Mouse (Mus musculus): ENCODE results near the gene Commd8. TPM values are rescaled to one million over a fixed set of nuclear protein-coding genes. Genes with fewer than 3 reads are reported as not detected.
A peak's percentile ranks its signal among the peaks of the same experiment; 100 is the strongest.

Commd8 gene
- 155 and 175 TPM in 2 replicates for polyA plus RNA-seq (2016; fragmentation: Nextera tagmentation; extraction: Ambion mirVana)

GRCm38 (mm10) chr5:72167594-72168284 lies at the start of gene Commd8:
Commd8 (minus strand) TSS chr5:72168189.
- peaks cover 17% of the 10 kb centered on the region for H3K4me1 ChIP-seq
- H3K4me2 ChIP-seq (replicated peaks) = peak within 1 kb of the TSS; percentile 69
- under 1% methylated on average over 38 of the region's 38 CpGs for WGBS
- no peaks in the 10 kb centered on the region for H3K9me3 ChIP-seq (replicated peaks)
- peak within 1 kb of the TSS; percentile 80 for H3K9ac ChIP-seq
- H3K4me3 ChIP-seq = peak within 1 kb of the TSS; percentile 75
- H3K27me3 ChIP-seq = no peaks in the 10 kb centered on the region
- peak within 1 kb of the TSS; percentile 68 for H3K27ac ChIP-seq
- H3K36me3 ChIP-seq = peaks cover 10% of the 10 kb centered on the region
- ATAC-seq (ENCODE audit: low FRiP score) = peak; percentile 95

- Histone ChIP-seq H3K4me2 (replicated peaks) (no peak overlapping the region), H3K4me3 (no peak overlapping the region), H3K27me3 (no peaks in the 10 kb centered on the region), H3K36me3 (no peaks in the 10 kb centered on the region), H3K9ac (no peak overlapping the region), H3K4me1 (no peaks in the 10 kb centered on the region), H3K27ac (no peak overlapping the region), H3K9me3 (replicated peaks) (no peaks in the 10 kb centered on the region)
- WGBS = 87% methylated on average over 18 of the region's 18 CpGs
- ATAC-seq (ENCODE audit: low FRiP score) = no peak
Measured at GRCm38 (mm10) chr5:72211741-72212140, 43.8 kb upstream of the Commd8 start.

- H3K27me3 ChIP-seq = no peaks in the 10 kb centered on the region
- H3K9ac ChIP-seq = no peak overlapping the region
- H3K4me3 ChIP-seq = no peak overlapping the region
- no peak overlapping the region for H3K27ac ChIP-seq
- no peaks in the 10 kb centered on the region for H3K36me3 ChIP-seq
- no peaks in the 10 kb centered on the region for H3K9me3 ChIP-seq (replicated peaks)
- H3K4me2 ChIP-seq (replicated peaks) = no peak overlapping the region
- no peak for ATAC-seq (ENCODE audit: low FRiP score)
- no peaks in the 10 kb centered on the region for H3K4me1 ChIP-seq
- WGBS = 65% methylated on average over 5 of the region's 5 CpGs
Measured at GRCm38 (mm10) chr5:72210812-72211139, 42.8 kb upstream of the Commd8 start.

- Histone ChIP-seq H3K9me3 (replicated peaks) (no peaks in the 10 kb centered on the region), H3K4me1 (no peaks in the 10 kb centered on the region), H3K36me3 (no peaks in the 10 kb centered on the region), H3K27me3 (no peaks in the 10 kb centered on the region), H3K4me2 (replicated peaks) (no peak overlapping the region), H3K27ac (no peak overlapping the region), H3K4me3 (no peak overlapping the region), H3K9ac (no peak overlapping the region)
- 77% methylated on average over 13 of the region's 13 CpGs for WGBS
- ATAC-seq (ENCODE audit: low FRiP score) = no peak
Measured at GRCm38 (mm10) chr5:72210123-72210811, 42.3 kb upstream of the Commd8 start.

GRCm38 (mm10) chr5:72208515-72208914 lies 40.5 kb upstream of the Commd8 start:
- no peak for ATAC-seq (ENCODE audit: low FRiP score)
- Histone ChIP-seq H3K36me3 (no peaks in the 10 kb centered on the region), H3K4me3 (no peak overlapping the region), H3K9ac (no peak overlapping the region), H3K4me2 (replicated peaks) (no peak overlapping the region), H3K9me3 (replicated peaks) (no peaks in the 10 kb centered on the region), H3K27me3 (no peaks in the 10 kb centered on the region), H3K27ac (no peak overlapping the region), H3K4me1 (peaks cover 3% of the 10 kb centered on the region; the same call in 1 of the 2 replicates)
- 91% methylated on average over 1 of the region's 1 CpGs for WGBS

- ATAC-seq (ENCODE audit: low FRiP score) = no peak
- WGBS = 89% methylated on average over 5 of the region's 5 CpGs
- H3K4me3 ChIP-seq = no peak overlapping the region
Measured at GRCm38 (mm10) chr5:72205271-72205670, 37.3 kb upstream of the Commd8 start.

GRCm38 (mm10) chr5:72204507-72204906 lies 36.5 kb upstream of the Commd8 start:
- Histone ChIP-seq H3K9me3 (replicated peaks) (no peaks in the 10 kb centered on the region), H3K27ac (no peak overlapping the region), H3K9ac (no peak overlapping the region), H3K27me3 (no peaks in the 10 kb centered on the region), H3K4me3 (no peak overlapping the region), H3K4me1 (peaks cover 7% of the 10 kb centered on the region; the same call in 1 of the 2 replicates), H3K36me3 (no peaks in the 10 kb centered on the region), H3K4me2 (replicated peaks) (peak overlapping the region; percentile 76; the same call in 1 of the 2 replicates)
- ATAC-seq (ENCODE audit: low FRiP score) = no peak
- WGBS = 77% methylated on average over 2 of the region's 2 CpGs

More at GRCm38 (mm10) chr5:72205271-72205670, 37.3 kb upstream of the Commd8 start:
- Histone ChIP-seq H3K27ac (no peak overlapping the region), H3K9ac (no peak overlapping the region), H3K4me2 (replicated peaks) (no peak overlapping the region), H3K27me3 (no peaks in the 10 kb centered on the region), H3K36me3 (no peaks in the 10 kb centered on the region), H3K9me3 (replicated peaks) (no peaks in the 10 kb centered on the region), H3K4me1 (peaks cover 7% of the 10 kb centered on the region; the same call in 1 of the 2 replicates)

GRCm38 (mm10) chr5:72203734-72204073 lies 35.7 kb upstream of the Commd8 start:
- H3K4me3 ChIP-seq = peak overlapping the region; percentile 56
- H3K27me3 ChIP-seq = no peaks in the 10 kb centered on the region
- ATAC-seq (ENCODE audit: low FRiP score) = peak; percentile 35
- H3K27ac ChIP-seq = no peak overlapping the region
- 14% methylated on average over 10 of the region's 10 CpGs for WGBS
- H3K9ac ChIP-seq = peak overlapping the region; percentile 57
- H3K36me3 ChIP-seq = no peaks in the 10 kb centered on the region
- peaks cover 7% of the 10 kb centered on the region; the same call in 1 of the 2 replicates for H3K4me1 ChIP-seq
- peak overlapping the region; percentile 76 for H3K4me2 ChIP-seq (replicated peaks)
- no peaks in the 10 kb centered on the region for H3K9me3 ChIP-seq (replicated peaks)

- Histone ChIP-seq H3K9me3 (replicated peaks) (no peaks in the 10 kb centered on the region), H3K27me3 (no peaks in the 10 kb centered on the region), H3K4me2 (replicated peaks) (peak overlapping the region; percentile 76), H3K27ac (no peak overlapping the region), H3K9ac (peak overlapping the region; percentile 57), H3K4me1 (peaks cover 7% of the 10 kb centered on the region; the same call in 1 of the 2 replicates), H3K36me3 (no peaks in the 10 kb centered on the region), H3K4me3 (peak overlapping the region; percentile 56)
- WGBS = under 1% methylated on average over 32 of the region's 32 CpGs
- ATAC-seq (ENCODE audit: low FRiP score) = peak; percentile 97
Measured at GRCm38 (mm10) chr5:72203028-72203733, 35.2 kb upstream of the Commd8 start.

- peak overlapping the region; percentile 15; the same call in 1 of the 2 replicates for H3K4me2 ChIP-seq (replicated peaks)
- H3K27me3 ChIP-seq = no peaks in the 10 kb centered on the region
- no peaks in the 10 kb centered on the region for H3K9me3 ChIP-seq (replicated peaks)
- H3K27ac ChIP-seq = no peak overlapping the region
- H3K36me3 ChIP-seq = no peaks in the 10 kb centered on the region
- 43% methylated on average over 10 of the region's 10 CpGs for WGBS
- H3K4me1 ChIP-seq = peaks cover 7% of the 10 kb centered on the region; the same call in 1 of the 2 replicates
- H3K4me3 ChIP-seq = no peak overlapping the region
- ATAC-seq (ENCODE audit: low FRiP score) = no peak
- no peak overlapping the region for H3K9ac ChIP-seq
Measured at GRCm38 (mm10) chr5:72202016-72202415, 34.0 kb upstream of the Commd8 start.

- WGBS = 10% methylated on average over 7 of the region's 7 CpGs
- Histone ChIP-seq H3K9ac (no peak overlapping the region), H3K27me3 (no peaks in the 10 kb centered on the region), H3K27ac (no peak overlapping the region), H3K36me3 (no peaks in the 10 kb centered on the region), H3K4me1 (peaks cover 7% of the 10 kb centered on the region; the same call in 1 of the 2 replicates), H3K4me3 (no peak overlapping the region), H3K4me2 (replicated peaks) (peak overlapping the region; percentile 15; the same call in 1 of the 2 replicates), H3K9me3 (replicated peaks) (no peaks in the 10 kb centered on the region)
- ATAC-seq (ENCODE audit: low FRiP score) = no peak
Measured at GRCm38 (mm10) chr5:72201600-72201999, 33.6 kb upstream of the Commd8 start.

GRCm38 (mm10) chr5:72195442-72195841 lies 27.5 kb upstream of the Commd8 start:
- H3K9ac ChIP-seq = no peak overlapping the region
- no peak overlapping the region for H3K27ac ChIP-seq
- H3K36me3 ChIP-seq = no peaks in the 10 kb centered on the region
- 90% methylated on average over 1 of the region's 1 CpGs for WGBS
- no peak for ATAC-seq (ENCODE audit: low FRiP score)
- no peak overlapping the region for H3K4me3 ChIP-seq
- H3K4me1 ChIP-seq = no peaks in the 10 kb centered on the region
- no peak overlapping the region for H3K4me2 ChIP-seq (replicated peaks)
- no peaks in the 10 kb centered on the region for H3K27me3 ChIP-seq
- no peaks in the 10 kb centered on the region for H3K9me3 ChIP-seq (replicated peaks)

Measured in hindbrain, embryonic 12.5 days (tissue).